Mouse (Mus musculus): ENCODE data around the gene Rhoq.

DNA sequence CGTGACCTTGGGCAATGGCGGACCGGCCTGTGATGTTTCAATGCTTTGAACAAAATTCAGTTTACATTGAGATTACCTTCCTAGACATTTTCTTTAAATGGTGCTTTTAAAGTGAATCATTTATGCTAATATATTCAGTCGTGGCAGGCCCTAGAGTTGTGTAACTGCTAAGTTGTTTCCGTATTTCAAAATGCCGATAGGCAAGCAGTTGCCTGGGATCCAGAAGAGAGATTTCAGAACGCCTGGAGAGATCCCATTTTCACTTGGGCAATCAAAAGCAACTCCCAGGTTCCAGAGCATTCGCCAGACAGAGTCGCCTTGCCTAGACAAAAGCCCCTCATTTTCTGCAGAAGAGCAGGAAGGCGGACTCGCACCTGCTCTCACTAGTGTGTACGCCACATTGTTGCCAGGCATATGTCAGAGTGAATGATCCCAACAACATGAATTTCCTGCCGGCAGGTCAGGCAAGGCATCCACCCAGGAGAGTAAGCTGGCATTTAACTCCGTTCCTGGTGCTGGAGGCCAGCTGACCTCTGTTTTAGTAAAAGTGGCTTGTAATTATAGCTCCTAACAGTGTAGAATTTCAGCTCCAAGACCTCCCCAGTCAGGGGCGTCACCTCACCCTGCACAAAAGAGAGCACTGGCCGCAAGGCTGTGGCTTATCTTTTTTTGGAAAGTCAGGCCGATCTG, 23.7 kb downstream of the Rhoq start:
- no peak for TF ChIP-seq POLR2A (IDR thresholded peaks at IDR 0.05; ENCODE audit: borderline replicate concordance, extremely low read depth, insufficient read depth, insufficient read length, poor library complexity, severe bottlenecking)
- no peak for TF ChIP-seq CTCF (IDR thresholded peaks at IDR 0.05; ENCODE audit: borderline replicate concordance, extremely low read depth, insufficient read depth, insufficient read length)
